Mouse (Mus musculus) layer of hippocampus, adult 11-12 months (tissue): ENCODE results near the gene Blm.

Experiments used
- DNase-seq: peaks from one replicate; pipeline ENCODE4 v3.0.0; 2022; ENCODE audit warnings: low spot score

Blm gene

GRCm38 (mm10) chr7:80535009-80535744, at the start of gene Blm:
Gene Blm, minus strand, starts transcription at chr7:80535119.
- peak; percentile 98 for DNase-seq

DNA sequence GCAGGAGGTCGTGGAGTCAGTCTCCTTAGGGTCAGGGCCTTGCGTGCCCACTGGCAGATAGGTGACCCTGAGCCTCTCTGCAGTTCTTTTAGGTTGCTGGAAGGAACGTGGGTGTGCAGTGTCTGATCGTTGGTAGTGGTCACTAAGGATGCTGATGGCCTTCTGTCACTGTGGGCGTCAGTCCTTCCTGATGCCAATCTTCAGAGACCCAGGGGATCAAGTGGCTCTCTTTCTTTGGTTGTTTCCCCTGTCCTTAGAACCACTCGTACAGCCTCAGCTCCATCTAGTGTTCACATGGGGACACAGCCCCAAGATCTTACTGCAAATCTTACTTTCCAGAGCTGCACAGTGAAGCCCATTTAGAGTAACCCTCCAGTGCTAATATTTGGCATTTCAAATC, 49.1 kb upstream of the Blm start:
- peak; percentile 80 for DNase-seq

DNA sequence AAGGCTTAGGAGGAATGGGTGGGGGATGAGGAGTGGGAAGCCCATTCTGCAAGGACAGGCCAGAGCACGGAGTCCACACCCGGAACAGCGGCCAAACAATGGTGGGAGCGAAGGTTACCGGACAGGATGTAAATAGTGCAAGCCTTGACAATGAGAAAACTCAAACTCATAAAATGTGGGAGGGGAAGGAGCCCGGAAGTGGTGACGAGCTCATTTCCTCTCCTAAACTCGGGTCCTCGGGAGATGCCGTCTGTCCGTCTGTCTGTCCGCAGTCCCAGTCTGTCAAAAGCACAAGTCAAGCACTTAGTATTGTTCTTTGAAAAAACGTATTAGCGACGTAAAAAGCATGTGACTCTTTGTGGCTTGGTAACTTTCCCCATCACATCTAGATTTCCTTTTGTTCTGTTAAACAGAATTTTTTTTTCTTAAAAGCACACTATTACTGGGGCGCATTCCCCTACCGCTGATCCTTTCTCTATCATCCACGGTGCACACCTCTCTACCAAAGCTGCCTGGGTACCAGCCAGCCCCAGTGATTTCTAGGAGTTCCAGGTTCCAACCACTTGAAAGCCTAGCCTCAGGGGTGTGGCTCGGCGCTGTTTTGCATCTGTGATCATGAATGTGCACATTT, 48.0 kb upstream of the Blm start:
- no peak for DNase-seq

DNA sequence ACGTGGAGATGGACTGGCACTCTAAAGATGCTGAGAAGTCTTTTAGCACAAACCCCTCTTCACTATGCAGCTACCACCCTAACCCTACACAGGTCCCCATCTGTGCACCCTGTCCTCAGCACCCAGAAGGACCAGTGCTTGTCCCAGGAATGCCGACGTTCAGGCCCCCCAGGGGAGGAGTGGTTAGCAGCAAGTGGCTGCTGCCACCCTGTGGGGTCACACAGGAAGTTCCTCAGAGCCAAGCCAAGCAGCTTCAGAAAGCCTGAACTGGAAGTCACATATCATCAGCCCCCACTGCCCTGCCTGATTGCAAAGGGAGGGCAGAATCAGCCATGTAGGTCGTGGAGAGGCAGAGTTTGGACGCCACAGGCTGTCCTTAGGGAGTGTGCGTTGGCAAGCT, 45.4 kb upstream of the Blm start:
- peak; percentile 52 for DNase-seq

GRCm38 (mm10) chr7:80577417-80577980, 42.6 kb upstream of the Blm start:
- no peak for DNase-seq

DNA sequence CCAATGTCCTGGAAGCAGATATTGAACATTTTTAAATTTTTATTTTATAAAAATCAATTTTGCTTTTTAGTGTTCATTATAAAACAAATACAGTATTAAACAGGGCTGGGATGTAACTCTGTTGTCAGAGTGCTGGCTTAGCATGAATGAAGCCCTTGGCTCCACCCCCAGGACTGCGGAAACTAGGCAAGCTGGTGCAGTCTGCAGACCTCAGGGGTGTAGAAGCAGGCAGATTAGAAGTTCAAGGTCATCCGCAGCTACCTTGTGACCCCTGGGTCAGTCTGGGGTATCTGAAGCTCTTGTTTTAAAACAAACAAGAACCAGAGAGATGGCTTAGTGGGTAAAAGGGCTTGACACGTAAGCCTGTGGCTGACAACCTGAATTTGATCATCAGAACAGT, 41.7 kb upstream of the Blm start:
- DNase-seq: no peak

GRCm38 (mm10) chr7:80575750-80576149, 40.8 kb upstream of the Blm start:
- DNase-seq: no peak

- DNase-seq: no peak
These were observed 38.2 kb upstream of the Blm start for GRCm38 (mm10) chr7:80573076-80573475.

DNA sequence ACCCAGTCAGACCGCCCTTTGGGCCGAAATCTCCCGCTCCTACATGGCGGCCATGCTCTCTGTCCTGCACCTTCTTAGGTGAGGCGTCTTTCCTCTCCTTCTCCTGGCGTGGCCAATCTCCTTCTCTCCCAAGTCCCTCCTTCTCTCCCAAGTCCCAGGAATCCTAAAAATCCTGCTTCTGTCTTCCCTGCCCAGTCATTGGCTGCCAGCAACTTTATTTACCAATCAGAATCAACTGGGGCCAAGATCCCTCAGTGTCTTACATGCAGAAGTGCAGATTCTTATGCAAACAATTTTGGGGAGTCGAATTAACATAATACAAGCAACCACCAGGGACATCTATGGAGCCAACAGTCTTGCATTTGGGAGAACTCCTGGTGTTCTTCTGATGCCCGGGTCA, 33.1 kb upstream of the Blm start:
- DNase-seq: no peak

- no peak for DNase-seq
These were observed 27.0 kb upstream of the Blm start for GRCm38 (mm10) chr7:80561931-80562330.

DNA sequence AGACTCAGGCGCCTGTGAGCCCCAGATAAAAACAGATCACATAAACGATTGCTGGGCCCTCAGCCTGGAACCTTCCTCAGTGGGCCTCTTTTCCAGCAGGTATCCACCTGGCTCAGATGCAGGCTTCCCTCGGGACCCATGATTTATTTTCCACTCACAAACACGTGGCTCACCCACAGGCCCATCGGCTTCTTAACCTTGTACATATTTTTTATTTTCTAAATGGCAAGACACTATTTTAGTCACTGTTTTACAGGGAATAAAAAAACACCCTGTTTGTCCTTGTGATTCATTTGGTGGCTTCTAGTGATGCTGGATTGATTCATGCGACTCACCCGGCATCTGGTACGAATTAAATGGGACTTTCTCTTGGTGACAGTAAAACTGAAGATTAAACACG, 26.4 kb upstream of the Blm start:
- no peak for DNase-seq

- no peak for DNase-seq
These were observed 23.7 kb upstream of the Blm start for GRCm38 (mm10) chr7:80558572-80558971.

DNA sequence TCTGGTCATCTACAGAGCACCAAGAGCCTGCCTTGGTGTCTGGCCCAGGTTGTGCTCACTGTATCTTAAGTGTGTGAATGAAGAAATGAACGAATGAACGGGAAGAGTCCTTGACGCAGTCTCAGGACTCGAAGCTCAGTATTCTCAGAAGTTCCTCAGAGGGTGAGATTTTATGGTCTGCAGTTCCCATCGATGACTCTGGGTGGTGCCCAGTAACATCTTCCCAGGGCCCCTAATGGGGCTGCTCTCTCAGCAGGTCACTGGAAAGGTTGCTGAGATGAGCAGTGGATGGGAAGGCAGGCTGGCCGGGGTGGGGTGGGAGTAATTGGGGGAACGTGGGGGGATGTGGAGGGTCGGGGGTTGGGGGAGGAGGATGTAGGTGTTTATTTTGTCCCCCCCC, 23.2 kb upstream of the Blm start:
- DNase-seq: no peak

DNA sequence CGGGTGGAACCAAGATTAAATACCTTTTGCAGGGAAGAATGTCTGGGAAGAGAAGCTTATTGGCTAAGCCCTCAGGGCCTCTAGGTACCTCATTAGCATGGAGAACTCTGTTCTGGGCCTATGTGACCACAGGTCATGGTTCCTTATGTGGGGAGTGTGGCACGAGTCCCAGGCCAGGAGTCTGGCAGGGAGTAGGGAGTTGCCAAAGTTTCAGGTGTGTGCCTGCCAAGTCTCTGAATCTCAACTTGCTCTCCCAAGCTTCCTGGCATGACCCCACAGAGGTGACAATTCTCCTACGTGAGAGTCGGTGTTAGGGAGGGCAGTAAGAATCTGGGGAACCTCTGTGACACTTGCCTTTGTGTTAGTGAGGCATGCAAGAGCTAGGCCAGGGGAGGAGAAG, 22.2 kb upstream of the Blm start:
- DNase-seq: no peak

DNA sequence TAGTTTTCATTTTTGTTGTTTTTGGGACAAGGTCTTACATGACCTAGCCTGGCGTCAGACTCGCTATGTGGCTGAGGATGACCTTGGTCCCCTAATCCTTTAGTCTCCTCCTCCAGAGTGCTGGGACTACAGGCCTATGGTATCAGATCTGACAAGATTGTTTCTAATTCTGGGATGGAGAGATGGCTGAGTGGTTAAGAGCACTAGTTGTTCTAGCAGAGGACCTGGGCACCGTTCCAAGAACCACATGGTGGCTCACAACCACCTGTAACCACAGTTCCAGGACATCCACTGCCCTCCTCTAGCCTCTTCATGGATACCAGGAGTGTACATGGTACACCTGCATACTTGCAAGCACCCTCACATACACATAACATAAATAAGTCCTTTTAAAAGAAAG, 21.2 kb upstream of the Blm start:
- no peak for DNase-seq

GRCm38 (mm10) chr7:80555146-80555545, 20.2 kb upstream of the Blm start:
- no peak for DNase-seq

GRCm38 (mm10) chr7:80554180-80555021, 19.5 kb upstream of the Blm start:
- peak; percentile 33 for DNase-seq

GRCm38 (mm10) chr7:80548513-80549260, 13.8 kb upstream of the Blm start:
- no peak for DNase-seq

DNA sequence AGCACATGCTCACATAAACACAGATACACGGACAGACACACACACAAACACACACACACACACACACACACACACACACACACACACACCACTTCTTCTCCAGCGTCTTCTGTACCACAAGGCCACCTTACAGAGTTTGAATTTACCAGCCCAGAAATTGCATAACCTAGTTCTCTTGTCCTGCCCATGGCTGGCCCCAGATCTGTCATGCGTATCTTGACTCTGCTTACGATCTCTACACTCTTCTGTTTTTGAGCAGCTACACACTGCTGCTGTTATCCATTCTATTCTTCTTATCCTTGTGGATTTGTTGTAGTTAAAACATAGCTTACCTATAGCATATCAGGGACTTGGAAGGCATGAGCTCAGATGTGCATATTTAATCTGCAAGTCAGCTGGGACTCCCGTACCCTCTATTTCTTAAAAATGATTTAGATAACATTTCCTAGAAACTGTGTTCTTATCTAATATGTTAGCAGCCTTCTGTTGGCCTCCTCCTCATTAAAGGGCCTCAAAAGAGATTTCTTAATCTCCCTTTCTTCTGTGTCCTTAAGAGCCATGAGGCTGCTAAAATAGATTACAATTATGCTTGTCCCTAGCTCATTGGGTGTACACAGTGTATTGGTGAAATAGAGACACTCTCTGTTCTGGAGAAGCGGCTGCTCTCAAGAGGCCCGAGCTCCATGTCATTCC, 7.4 kb upstream of the Blm start:
- no peak for DNase-seq

DNA sequence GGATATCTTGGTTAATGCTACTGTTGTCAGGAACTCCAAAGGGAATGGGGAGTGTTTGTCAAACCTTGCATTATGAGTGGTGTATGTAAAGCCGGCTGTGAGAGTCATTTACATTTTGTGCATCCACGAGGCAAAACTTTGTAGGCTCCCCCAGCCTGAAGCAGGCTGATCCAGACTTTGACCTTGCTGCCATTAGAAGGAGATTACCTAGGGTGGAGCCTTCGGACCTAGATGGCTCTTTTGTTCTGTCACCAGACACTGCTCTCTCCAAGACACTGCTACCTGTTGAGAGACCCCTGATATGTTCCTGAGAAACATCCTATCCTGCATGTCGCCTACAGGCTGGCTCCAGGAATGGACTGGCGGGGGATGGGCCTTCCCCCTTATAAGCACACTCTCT, 4.7 kb upstream of the Blm start:
- DNase-seq: no peak

GRCm38 (mm10) chr7:80534291-80535008, 469 bp downstream of the Blm start:
- peak; percentile 8 for DNase-seq
